Mouse (Mus musculus) olfactory bulb, adult 2 months (tissue): Measurements from ENCODE around the gene Crygb.

Source experiments
- CTCF ChIP-seq: fragments of 200-500 bp; IDR thresholded peaks from 2 replicates; pipeline ENCODE4 v1.5.1; 2012; ENCODE audit warnings: low read depth, mild to moderate bottlenecking, low read length, moderate library complexity; ENCODE audit not compliant: insufficient read depth
- POLR2A ChIP-seq: fragments of 200-500 bp; IDR thresholded peaks from 2 replicates; pipeline ENCODE4 v1.6.1; 2012; ENCODE audit warnings: mild to moderate bottlenecking, low read depth, low read length, moderate library complexity; ENCODE audit not compliant: insufficient read depth

GRCm38 (mm10) chr1:65043433-65043832 is 38.7 kb downstream of the Crygb start:
- no peak for TF ChIP-seq POLR2A
- TF ChIP-seq CTCF = no peak
